Mouse (Mus musculus) limb, embryonic 14.5 days (tissue): ENCODE data around the gene Rarg. TPM values are rescaled to one million over a fixed set of nuclear protein-coding genes. Genes with fewer than 3 reads are reported as not detected.

Source experiments
- ATAC-seq: fragments of 200-750 bp; cut with Nextera tagmentation; 2 replicates; pipeline ENCODE4 v1.8.0; 2017; ENCODE audit warnings: low read depth, moderate number of reproducible peaks, moderate TSS enrichment; ENCODE audit not compliant: low FRiP score
- DNase-seq: peaks from one replicate; pipeline ENCODE4 v3.0.0-alpha.2; 2015; ENCODE audit warnings: low spot score
- H3K27ac ChIP-seq: fragments of 300-500 bp; sonication (generic); replicated peaks from 2 replicates; pipeline ENCODE4 v1.5.1; 2014; ENCODE audit warnings: low read depth, mild to moderate bottlenecking, low read length, moderate library complexity, mixed read lengths
- H3K27me3 ChIP-seq: fragments of 300-500 bp; sonication (generic); 2 replicates; pipeline ENCODE4 v1.6.1; 2014; ENCODE audit warnings: low read length, mixed read lengths; ENCODE audit not compliant: control insufficient read depth, insufficient read depth
- H3K36me3 ChIP-seq: fragments of 300-500 bp; sonication (generic); 2 replicates; pipeline ENCODE4 v1.6.1; 2014; ENCODE audit warnings: mild to moderate bottlenecking, low read length, moderate library complexity, mixed read lengths; ENCODE audit not compliant: control insufficient read depth, insufficient read depth
- H3K4me1 ChIP-seq: fragments of 300-500 bp; sonication (generic); 2 replicates; pipeline ENCODE4 v1.6.1; 2014; ENCODE audit warnings: antibody characterized with exemption, low read length, mixed read lengths; ENCODE audit not compliant: control insufficient read depth, insufficient read depth
- H3K4me2 ChIP-seq: fragments of 300-500 bp; sonication (generic); replicated peaks from 2 replicates; pipeline ENCODE4 v1.6.1; 2014; ENCODE audit warnings: low read depth, mild to moderate bottlenecking, low read length, moderate library complexity; ENCODE audit not compliant: severe bottlenecking
- H3K4me3 ChIP-seq: fragments of 300-500 bp; sonication (generic); replicated peaks from 2 replicates; pipeline ENCODE4 v1.5.1; 2014; ENCODE audit warnings: low read length
- H3K9ac ChIP-seq: fragments of 300-500 bp; sonication (generic); 2 replicates; pipeline ENCODE4 v1.6.1; 2014; ENCODE audit warnings: mild to moderate bottlenecking, low read depth, low read length, moderate library complexity; ENCODE audit not compliant: severe bottlenecking
- H3K9me3 ChIP-seq: fragments of 300-500 bp; sonication (generic); 2 replicates; pipeline ENCODE4 v1.6.1; 2016; ENCODE audit warnings: low read length; ENCODE audit not compliant: control insufficient read depth
- POLR2A ChIP-seq: fragments of 200-500 bp; IDR thresholded peaks from 2 replicates; pipeline ENCODE4 v1.8.0; 2012; ENCODE audit warnings: inconsistent platforms, mild to moderate bottlenecking, moderate library complexity, borderline replicate concordance; ENCODE audit not compliant: insufficient read depth, insufficient read length; ENCODE audit errors: extremely low read depth
- WGBS: fragments of 180-500 bp; shearing (Covaris S2); extraction: QIAGEN DNeasy Blood & Tissue Kit; methylation state at CpG from one replicate; pipeline ENCODE4 v1.1.7; 2014; 5-methylcytosine and 5-hydroxymethylcytosine counted together
- polyA plus RNA-seq, 2 experiments: library from polyadenylated mRNA; depleted of rRNA in 1 of 2; stranded (reverse) in 1 of 2; unstranded in 1 of 2; fragments of >200 nt; fragmentation: Nextera tagmentation in 1 of 2; extraction: Ambion mirVana in 1 of 2; gene quantifications; 2 replicates each; pipeline versions ENCODE4 v1.2.1 to v1.2.3; 2012 to 2014

The Rarg gene
- polyA plus RNA-seq, 2 experiments, result 115 to 135 TPM

- no peak for TF ChIP-seq POLR2A
- Histone ChIP-seq H3K9me3 (no peaks in the 10 kb centered on the region), H3K27me3 (no peaks in the 10 kb centered on the region), H3K9ac (peak overlapping the region; percentile 91), H3K4me2 (peak overlapping the region; percentile 75), H3K36me3 (peaks cover 29% of the 10 kb centered on the region), H3K4me3 (peak overlapping the region; percentile 80), H3K4me1 (peaks cover 60% of the 10 kb centered on the region), H3K27ac (peak overlapping the region; percentile 97)
- ATAC-seq (peak; percentile 19; the same call in 1 of the 2 replicates), DNase-seq (peak; percentile 65)
- WGBS, result 25% methylated on average over 13 of the region's 14 CpGs
Observed at GRCm38 (mm10) chr15:102255547-102256255, 1.6 kb downstream of the Rarg start.

- 55% methylated on average over 5 of the region's 5 CpGs for WGBS
- Histone ChIP-seq H3K9me3 (no peaks in the 10 kb centered on the region), H3K4me2 (peak overlapping the region; percentile 94), H3K27ac (peak overlapping the region; percentile 95), H3K9ac (no peak overlapping the region), H3K4me3 (peak overlapping the region; percentile 60), H3K36me3 (peaks cover 40% of the 10 kb centered on the region), H3K4me1 (peaks cover 61% of the 10 kb centered on the region), H3K27me3 (no peaks in the 10 kb centered on the region)
- ATAC-seq (no peak), DNase-seq (no peak)
- no peak for TF ChIP-seq POLR2A
Observed at GRCm38 (mm10) chr15:102250521-102250920, 6.8 kb downstream of the Rarg start.

GRCm38 (mm10) chr15:102249967-102250366, 7.3 kb downstream of the Rarg start:
- Histone ChIP-seq H3K9me3 (no peaks in the 10 kb centered on the region), H3K9ac (peak overlapping the region; percentile 18), H3K36me3 (peaks cover 40% of the 10 kb centered on the region), H3K4me3 (peak overlapping the region; percentile 60), H3K4me2 (peak overlapping the region; percentile 94), H3K27me3 (no peaks in the 10 kb centered on the region), H3K27ac (peak overlapping the region; percentile 95), H3K4me1 (peaks cover 65% of the 10 kb centered on the region)
- no peak for DNase-seq
- WGBS, result 24% methylated on average over 9 of the region's 9 CpGs
- no peak for ATAC-seq
- TF ChIP-seq POLR2A, result no peak

GRCm38 (mm10) chr15:102249251-102249691, 8.0 kb downstream of the Rarg start:
- 2% methylated on average over 12 of the region's 13 CpGs for WGBS
- H3K4me1 ChIP-seq, result peaks cover 66% of the 10 kb centered on the region

GRCm38 (mm10) chr15:102248812-102249191, 8.5 kb downstream of the Rarg start:
- 0 out of 2 replicates have a peak, but pooled peaks have one; percentile 0 for ATAC-seq
- Histone ChIP-seq H3K4me1 (peaks cover 66% of the 10 kb centered on the region), H3K9ac (peak overlapping the region; percentile 18; the same call in 1 of the 2 replicates), H3K4me2 (peak overlapping the region; percentile 94), H3K27me3 (no peaks in the 10 kb centered on the region), H3K4me3 (peak overlapping the region; percentile 60), H3K36me3 (peaks cover 35% of the 10 kb centered on the region), H3K27ac (peak overlapping the region; percentile 95), H3K9me3 (no peaks in the 10 kb centered on the region)
- DNase-seq, result peak; percentile 63
- no peak for TF ChIP-seq POLR2A
- 0% methylated on average over 1 of the region's 3 CpGs for WGBS

More at GRCm38 (mm10) chr15:102249251-102249691, 8.0 kb downstream of the Rarg start:
- Histone ChIP-seq H3K9ac (peak overlapping the region; percentile 18), H3K36me3 (peaks cover 39% of the 10 kb centered on the region), H3K27me3 (no peaks in the 10 kb centered on the region), H3K4me2 (peak overlapping the region; percentile 94), H3K9me3 (no peaks in the 10 kb centered on the region), H3K4me3 (peak overlapping the region; percentile 60), H3K27ac (peak overlapping the region; percentile 95)
- no peak for TF ChIP-seq POLR2A
- peak; percentile 74 for DNase-seq
- ATAC-seq, result no peak
